Mouse (Mus musculus): ENCODE measurements around the gene Hacd2.

Gene Hacd2

DNA sequence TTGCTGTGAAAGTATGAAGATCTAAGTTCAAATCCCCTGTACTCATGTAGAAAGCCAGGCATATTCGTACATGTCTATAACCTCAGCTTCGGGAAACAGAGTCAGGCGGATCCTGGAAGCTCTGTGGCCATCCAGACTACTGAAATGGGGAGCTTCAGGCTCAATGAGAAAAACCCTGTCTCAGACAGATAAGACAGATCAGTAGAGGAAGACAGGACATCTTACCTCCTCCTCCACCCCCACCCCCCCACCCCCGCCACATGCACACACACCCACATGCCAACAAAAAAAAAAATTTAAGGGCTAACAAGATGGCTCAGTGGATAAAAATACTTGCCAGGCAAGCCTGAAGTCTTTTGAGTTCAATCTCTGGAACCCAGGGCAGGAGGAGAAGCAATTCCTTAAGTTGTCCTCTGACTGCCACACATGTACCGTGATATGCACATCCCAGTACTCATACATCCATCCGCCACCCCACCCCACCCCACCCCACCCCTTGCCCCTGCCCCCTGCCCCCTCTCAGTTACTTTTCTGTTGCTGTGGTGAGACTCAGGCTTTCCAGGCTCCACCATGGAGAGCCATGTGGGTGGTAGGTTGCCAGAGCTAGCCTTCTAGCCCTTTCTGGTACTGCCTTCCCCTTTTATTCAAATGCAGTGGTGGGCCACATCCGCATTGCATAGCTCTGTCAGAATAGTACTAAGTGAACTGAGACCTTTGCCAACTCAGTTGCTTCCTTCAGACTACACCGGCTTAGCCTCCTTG, 32.4 kb downstream of the Hacd2 start:
- no peak for ATAC-seq (ENCODE audit: low TSS enrichment)

DNA sequence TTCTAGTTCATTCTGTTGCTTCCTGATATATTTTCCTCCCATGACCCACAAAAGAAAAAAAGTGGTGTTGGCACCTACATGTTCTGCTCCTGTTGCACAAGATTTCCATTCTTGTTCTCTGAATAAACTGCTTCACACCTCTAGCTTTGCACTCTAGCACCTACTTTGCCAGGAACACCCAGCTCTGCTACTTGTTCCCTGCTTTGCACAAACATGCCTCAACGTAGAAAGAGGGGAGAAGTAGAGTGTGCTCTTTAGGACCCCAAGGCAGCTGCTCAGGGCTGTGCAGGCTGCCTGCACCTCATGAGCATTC, 32.9 kb downstream of the Hacd2 start:
- peak; percentile 88 for ATAC-seq (ENCODE audit: low TSS enrichment)

DNA sequence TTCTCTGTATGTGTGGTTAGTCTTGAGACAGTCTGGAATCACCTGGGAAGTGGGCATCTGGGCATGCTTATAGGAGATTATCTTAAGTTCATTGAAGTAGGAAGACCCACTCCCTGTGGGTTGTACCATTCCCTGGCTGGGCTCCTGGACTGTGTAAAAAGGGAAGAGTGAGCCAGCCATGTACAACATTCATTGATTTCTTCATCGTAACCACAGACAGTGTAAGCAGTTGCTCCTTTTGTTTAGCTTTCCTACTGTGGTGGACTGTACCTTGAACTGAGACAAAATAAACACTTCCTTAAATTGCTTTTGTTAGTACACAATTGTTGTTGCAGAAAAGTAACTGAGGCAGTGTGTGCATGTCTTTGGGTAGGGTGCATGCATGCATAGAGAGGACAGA, 33.6 kb downstream of the Hacd2 start:
- peak; percentile 16; the same call in 1 of the 2 replicates for ATAC-seq (ENCODE audit: low TSS enrichment)

DNA sequence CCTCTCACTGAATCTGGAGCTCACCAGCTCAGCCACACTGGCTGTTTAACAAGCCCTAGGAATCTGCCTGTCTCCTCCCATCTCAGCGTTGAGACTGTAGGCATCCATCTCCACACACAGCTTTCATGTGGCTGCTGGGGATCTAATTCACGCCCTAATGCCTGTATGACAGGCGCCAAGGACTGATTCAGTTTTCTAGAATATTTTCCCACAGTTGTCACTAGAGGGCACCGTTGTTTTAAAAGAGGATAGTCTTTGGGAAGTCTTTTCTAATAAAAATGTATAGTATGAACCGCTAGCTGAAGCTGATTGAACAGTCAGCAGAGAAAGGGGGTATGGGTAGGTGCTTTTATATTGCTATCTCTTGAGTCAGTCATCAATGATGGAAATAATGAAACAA, 34.1 kb downstream of the Hacd2 start:
- ATAC-seq (ENCODE audit: low TSS enrichment): peak; percentile 35

DNA sequence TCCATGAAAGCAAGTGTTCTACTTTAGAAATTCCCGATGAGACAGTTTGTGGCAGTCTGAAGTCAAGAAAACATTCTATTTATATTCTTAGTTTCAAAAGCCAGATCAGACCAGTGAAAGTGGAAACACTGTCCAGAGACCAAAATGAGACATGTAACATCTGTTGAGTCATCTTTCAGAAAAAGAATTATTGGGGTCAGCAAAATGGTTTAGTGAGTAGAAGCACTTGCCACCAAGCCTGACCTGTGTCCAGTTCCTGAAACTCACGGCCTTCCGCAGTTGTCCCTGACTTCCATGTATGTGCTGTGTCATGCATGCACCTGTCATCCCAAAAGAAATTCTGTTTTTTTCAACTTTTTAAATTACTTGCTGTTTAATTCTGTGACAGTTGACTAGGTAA, 34.6 kb downstream of the Hacd2 start:
- no peak for ATAC-seq (ENCODE audit: low TSS enrichment)

DNA sequence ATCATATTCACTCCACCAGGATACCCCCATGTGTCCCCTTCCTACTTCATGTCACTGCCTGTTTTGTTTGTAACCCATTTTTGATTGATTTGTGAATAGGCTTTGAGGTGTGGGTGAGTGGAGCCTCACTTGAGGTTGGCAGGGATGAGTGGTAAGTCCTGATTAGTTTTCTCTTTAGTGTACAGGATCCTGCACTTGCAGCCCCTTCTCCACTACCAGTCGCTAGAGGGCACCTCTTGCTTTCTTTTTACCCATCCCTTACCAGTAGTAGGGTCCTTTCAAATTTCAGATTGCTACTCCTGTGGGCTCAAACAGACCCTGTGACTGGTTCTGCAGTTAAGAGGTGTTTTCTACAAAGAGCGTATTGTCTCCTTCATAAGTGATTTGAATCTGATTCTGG, 38.8 kb downstream of the Hacd2 start:
- 0 out of 2 replicates have a peak, but pooled peaks have one; percentile 47 for ATAC-seq (ENCODE audit: low TSS enrichment)

DNA sequence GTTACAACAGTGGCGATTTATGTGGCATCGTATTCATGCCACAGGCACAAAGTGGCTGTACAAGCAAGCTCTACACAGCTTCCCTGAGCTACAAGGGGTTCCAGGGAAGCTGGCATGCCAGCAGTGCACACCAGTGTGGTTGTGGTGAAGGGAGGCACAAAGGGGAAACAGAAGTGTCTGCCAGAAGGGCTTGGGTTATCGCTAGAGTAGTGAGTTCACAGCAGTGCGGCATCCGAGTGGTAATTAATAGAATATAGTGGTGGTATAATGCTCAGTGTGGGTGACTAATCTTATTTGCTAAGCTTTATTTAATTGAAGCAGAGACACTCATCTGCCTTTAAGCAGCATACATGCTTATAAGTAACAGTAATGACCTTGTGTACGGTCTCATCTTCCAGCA, 43.5 kb downstream of the Hacd2 start:
- ATAC-seq (ENCODE audit: low TSS enrichment): no peak

DNA sequence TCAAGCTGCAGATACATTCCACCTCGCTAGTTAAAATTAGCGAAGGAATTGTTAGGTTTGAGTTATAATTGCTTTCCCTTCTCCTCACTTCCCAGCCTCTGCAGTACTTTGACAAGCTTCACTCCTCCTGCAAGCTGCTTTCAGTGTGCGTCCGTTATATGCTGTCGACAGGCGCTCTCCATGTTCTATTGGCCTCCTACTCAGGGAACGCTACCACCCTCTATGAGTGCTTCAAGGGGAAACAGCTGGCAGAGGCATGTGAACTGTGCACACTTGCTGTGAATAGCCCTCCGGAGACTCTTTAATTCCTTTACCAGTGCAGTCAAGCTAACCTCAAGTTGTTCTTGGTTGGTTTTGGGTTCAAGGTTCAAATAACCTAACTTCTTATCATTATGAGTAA, 44.9 kb downstream of the Hacd2 start:
- peak; percentile 82 for ATAC-seq (ENCODE audit: low TSS enrichment)

DNA sequence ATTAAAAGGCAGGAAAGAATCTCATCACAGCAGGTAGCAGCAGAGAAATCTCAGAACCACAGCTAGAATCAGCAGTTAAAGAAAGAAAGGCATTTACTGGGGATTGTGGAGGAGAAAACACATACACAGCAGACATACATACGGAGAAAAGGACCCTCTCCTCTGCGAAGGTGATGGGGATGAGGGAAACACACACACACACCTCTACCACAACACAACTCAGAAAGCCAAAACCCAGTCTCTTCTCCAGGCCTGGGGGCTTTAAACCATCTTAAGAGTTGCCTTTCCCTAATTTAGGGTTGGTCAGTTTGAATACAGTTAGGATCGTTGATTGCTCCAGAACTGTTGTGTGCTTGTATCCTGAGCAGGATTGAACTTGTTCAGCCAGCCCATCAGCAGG, 45.4 kb downstream of the Hacd2 start:
- no peak for ATAC-seq (ENCODE audit: low TSS enrichment)

DNA sequence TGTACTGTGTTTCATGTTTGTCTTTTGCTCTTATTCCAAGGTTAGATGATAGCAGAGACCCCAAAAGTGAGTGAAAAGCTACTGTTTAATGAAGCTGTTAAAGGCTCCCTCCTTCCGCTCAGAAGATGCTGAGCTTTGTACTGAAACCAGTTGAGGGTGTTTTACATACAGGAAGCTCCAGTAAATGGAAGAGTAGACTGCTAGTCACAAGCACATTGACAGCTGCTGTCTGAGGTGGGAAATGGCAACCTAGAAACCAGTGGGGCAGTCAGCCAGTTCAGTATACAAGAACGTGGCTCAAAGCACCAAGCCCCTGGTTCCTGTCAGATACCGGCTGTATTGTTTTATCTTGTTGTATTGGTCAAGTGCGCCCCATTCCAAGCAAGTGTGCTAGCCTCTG, 46.7 kb downstream of the Hacd2 start:
- no peak for ATAC-seq (ENCODE audit: low TSS enrichment)

DNA sequence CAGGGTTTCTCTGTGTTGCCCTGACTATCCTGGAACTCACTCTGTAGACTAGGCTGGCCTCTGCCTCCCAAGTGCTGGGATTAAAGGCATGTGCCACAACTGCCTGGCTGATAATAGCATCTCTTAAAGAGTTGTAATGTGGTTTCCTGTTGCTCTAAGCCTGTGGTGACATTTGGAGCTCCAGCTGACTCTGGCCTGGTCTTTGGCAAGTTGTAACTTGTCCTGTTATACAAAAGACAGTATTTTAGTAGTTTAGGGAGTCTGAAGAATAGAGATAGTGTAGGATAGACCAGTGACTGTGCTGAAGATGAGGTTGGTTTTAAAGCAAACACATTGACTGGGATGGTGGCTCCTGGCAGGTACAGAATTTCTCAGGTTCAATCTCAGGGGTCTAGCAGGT, 52.2 kb downstream of the Hacd2 start:
- no peak for ATAC-seq (ENCODE audit: low TSS enrichment)

DNA sequence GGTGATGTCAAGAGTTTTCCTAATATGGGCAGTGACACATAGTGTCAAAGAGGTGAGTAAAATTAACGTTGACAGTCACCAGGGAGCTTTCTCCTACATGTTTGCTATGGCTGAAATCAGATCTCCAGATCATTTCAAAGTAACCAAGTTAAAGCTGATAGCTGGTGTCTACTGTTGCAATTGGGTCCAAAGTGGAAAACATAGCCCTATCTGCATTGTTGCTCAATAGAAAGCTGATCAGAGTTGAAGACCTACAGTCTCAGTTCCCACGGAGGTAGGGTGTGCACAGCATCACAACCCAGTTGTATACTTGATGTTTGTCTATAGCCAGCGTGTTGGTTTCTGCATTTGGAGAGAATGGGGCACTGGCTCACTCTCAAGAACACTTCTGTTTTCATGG, 53.4 kb downstream of the Hacd2 start:
- ATAC-seq (ENCODE audit: low TSS enrichment): no peak

DNA sequence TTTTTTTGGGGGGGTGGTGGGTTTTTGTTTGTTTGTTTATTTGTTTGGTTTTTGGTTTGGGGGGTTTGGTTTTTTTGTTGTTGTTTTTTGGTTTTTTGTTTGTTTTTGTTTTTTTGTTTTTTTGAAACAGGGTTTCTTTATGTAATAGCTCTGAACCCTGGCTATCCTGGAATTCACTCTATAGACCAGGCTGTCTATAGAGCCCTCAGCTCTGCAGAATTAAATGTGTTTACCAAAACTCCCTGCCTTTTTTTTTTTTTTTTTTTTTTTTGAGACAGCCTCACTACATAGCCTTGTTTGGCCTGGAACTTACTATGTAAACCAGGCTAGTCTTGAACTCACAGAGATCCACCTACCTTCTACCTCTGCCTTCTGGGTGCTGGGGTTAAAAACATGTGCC, 71.3 kb downstream of the Hacd2 start:
- ATAC-seq (ENCODE audit: low TSS enrichment): no peak

DNA sequence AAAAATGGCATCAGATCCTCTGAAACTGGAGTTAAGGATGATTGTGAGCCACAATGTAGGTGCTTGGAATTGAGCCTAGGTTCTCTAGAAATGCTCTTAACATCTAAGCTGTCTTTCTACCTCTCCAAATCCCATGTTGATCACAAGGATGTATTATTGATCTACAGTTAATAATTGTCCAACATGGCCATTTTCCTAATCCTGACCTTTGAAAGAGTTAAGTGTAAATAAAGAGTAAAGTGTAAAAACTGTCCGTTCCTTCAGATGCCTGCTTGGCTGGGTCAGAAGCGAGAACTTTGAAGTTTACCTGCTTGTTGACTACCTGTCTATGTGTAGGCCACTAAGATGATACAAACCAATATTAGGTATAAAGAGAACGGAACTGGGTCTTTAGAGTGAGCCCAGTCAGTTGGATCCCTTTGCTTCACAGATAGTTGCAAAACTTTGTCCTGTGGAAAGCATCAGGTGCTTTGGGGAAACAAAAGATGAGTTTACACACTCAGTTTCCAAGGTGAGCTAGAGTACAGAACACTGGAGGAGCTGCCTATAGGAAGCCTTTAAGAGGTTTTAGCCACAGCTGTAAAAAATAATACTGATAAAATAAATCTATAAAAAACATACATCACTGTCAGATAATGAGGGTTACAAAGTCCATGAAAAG, 75.8 kb downstream of the Hacd2 start:
- ATAC-seq (ENCODE audit: low TSS enrichment): no peak

DNA sequence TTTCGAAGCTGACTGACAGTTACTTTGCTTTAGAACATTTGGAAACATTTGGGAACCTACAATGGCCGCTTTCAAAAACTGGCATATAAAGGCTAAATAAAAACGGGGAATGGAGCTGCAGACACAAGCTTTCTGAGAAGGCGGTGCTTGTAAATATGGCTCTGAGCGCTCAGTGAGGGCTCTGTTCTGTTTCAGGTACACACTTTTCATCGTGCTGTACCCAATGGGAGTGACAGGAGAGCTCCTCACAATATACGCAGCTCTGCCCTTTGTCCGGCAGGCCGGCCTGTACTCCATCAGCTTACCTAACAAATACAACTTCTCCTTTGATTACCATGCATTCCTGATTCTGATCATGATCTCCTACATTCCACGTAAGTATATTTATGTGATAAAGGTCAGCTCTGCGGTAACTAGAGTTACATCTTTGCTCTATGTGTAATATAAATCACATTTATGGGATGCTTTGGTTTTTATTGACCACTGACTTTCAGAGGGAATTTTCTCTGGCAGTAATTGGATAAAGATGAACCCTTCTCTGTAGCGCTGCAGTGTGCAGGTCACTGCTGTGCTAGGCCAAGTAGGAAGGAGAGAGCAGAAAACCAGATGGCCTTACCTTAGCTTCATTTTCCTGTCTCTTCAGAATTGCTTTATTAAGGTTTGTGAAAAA, 79.7 kb downstream of the Hacd2 start:
- no peak for ATAC-seq (ENCODE audit: low TSS enrichment)

DNA sequence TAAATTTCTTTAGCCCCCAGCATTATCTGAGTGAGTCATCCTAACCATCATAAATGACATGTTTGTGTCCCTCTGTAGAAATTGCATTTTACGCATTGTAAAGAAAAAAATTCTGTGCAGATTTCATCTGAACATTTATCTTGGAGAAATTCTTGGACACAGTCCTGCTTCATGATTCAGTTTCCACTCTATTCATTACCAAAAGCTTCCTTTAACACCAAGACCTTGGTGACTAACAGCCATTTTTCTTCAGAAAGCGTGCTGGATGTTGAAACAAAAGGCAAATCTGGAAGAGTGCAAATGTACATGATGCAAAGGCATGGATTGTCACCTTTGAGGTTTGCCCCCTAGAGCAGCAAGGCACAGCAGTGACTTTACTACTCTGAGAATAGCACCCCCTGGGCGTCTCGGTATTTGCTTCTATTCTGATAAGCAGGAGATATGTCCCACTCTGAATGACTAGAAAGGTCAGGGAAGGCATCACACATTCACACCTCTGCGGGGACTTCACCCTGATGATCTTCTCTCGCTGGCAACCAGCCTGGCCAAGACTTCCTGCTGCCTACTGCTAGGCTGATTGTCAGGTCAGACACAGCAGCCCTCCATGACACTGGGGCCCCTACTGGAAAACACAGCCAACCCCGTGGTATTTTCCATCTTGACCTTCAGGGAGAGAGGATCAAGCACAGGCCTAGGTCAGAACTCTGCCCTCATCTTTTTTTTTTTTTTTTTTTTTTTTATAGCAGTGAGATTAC, 80.8 kb downstream of the Hacd2 start:
- ATAC-seq (ENCODE audit: low TSS enrichment): no peak

DNA sequence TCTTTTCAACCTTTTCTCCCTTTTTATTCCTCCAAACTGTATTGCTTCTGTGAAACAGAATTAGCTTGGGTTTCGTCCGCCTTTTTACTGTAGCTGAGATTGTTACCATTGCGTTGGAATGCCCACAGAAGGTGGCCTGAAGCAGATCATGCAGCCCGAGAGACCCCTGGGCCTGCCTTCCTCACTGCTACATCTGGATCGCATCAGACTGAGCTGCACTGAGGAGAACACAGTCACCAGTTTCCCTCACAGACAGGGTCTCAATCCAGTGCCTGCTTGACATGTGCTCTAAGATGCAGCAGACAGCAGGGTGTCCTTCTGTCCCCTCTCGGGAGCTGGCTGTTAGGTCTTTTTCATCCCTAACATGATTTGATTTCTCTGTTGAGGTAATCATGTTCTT, 85.8 kb downstream of the Hacd2 start:
- ATAC-seq (ENCODE audit: low TSS enrichment): no peak

DNA sequence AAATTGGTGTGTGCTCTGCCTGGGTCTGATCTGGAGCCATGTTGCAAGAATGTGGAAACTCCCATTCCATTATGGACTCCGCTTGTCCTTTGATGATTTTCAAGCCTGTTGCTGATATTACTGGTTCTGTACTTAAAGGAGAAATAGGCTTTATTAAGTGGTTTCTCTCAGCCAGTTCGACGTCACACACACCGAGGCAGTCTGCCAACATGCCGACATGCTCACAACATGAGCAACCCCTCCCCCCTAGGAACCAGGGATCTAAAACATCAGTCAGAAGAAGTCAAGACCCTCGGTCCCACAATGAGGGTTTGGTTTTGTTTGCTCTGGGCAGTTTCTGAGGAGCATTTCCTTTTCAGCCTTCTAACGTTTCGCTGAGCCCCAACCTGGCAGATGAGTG, 86.9 kb downstream of the Hacd2 start:
- ATAC-seq (ENCODE audit: low TSS enrichment): no peak

DNA sequence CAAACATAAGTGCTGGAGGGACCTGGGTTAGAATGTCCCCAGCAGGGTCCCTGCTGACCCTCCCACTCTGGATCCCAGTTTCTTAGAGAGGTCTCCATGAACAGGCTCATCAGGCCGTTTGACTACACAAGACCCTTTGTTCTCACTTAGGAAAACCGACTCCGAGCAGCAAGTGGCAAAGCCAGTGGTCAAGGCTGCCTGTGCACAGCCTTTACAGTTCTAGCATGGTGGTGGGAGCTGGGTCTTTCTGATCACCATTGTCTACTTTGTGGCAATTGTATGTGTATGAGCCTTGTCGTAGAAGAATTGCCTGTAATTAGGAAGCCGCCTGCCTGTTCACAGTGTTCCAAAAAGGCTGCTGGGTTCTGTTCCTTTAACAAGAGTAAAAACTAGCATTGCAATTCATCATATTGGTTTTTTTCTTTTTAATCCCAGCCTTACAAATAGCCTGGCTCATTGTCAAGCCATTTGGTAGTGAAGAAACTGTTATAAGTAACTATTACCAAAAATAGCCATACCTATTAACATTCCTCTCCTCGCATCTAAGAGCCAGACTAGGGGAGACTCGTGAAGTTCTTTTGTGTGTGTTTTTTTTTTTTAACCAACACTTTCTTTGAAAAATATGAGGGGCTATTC, 87.5 kb downstream of the Hacd2 start:
- ATAC-seq (ENCODE audit: low TSS enrichment): no peak

DNA sequence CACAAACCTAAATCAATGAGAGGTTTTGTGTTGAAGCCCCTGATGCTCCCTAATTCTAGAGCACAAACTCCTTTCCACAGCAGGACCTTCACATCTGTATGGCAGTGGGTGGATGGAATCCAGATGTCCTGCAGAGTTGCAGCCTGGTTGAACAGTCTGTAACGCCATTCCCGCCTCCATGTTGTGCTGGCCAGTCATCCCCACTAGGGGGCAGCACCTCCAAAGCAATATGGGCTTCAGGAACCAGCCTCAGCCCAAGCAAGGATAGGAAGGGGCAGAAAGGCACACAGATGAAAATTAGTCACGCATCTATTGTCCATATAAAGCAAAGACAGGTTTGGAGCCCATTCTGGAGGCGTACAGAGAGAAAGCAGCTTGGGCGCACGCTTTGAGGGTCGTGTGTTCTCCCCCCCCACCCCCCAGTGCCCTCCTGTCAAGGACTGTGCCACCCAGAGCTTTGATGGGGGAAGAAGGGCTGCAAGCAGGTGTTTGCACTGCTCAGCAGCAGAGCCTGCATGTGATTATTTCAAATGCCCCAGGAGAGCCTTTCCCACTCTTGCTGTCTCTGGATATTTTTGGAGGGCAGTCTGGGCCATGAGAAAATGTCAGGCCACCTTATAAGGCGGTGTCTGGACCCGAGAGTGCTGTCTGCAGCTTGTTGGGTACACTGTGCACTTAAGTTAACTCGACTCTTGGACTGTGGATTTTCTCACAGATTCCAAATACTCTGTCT, 88.3 kb downstream of the Hacd2 start:
- peak; percentile 83 for ATAC-seq (ENCODE audit: low TSS enrichment)

DNA sequence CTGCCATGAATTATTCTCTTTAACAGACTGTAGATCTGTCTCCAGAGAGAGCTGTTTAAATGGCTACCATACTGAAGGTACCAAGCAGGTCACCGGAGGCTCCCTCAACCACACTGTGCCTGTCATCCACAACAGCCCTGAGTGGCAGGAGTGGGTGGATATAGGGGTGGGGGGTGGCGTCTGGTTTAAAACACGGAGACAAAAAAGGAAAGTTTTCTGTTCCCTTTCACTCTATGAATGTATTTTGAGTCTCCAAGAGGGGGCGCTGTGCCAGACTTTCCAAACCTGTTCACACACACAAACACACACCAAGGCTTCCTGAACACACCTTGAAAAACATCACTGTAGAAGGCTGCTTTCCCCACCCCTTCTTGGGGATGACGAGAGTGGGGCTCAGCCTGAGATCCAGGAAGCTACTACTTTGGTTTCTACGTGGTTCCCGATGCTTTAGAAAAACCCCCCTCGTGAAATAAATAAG, 89.0 kb downstream of the Hacd2 start:
- peak; percentile 24; the same call in 1 of the 2 replicates for ATAC-seq (ENCODE audit: low TSS enrichment)

All from frontal cortex, adult (tissue).